Mouse (Mus musculus): ENCODE results near the gene Tmprss9.
"Not testable (repeated sequence)": the region's sequence is repeated elsewhere in the genome, so short reads cannot be mapped to it uniquely, and the experiment has no call there.

Gene Tmprss9

DNA sequence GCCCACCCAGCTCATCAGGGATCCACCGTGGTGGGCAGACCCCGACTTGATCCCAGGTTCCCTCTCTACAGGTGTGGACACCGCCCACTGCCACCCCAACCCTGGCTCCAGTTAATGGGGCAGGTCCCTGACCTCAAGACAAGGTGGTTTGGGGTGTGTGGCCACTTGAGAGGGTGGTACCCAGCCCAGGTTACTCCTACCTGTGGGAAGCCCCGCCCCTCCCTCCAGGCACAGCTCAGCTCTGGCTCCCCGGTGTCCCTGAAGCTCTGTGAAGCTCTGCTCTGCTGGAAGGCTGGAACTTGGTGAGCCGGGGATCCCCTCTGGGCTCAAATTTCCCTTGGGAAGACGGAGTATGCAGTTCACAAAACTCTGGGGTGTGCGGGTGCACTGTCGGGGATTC, at the start of gene Tmprss9:
Gene Tmprss9, plus strand, starts transcription at position 268 of the 400 bp plus-strand sequence.
- in situ Hi-C loops (cut with MboI, MseI) = no loop called here

DNA sequence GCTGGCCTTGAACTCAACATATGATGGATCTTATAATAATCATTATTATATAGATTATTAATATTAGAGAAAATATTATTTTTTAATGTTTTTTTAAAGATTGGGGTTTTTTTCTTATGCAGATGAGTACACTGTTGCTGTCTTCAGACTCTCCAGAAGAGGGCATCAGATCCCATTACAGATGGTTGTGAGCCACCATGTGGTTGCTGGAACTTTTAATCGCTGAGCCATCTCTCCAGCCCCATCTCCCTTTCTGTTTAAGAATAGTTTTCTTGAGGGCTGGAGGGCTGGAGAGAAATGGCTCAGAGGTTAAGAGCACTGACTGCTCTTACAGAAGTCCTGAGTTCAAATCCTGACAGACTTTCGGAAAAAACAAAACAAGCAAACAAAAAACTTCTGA, 49.7 kb upstream of the Tmprss9 start:
- in situ Hi-C loops (cut with MboI, MseI) = no loop called here

DNA sequence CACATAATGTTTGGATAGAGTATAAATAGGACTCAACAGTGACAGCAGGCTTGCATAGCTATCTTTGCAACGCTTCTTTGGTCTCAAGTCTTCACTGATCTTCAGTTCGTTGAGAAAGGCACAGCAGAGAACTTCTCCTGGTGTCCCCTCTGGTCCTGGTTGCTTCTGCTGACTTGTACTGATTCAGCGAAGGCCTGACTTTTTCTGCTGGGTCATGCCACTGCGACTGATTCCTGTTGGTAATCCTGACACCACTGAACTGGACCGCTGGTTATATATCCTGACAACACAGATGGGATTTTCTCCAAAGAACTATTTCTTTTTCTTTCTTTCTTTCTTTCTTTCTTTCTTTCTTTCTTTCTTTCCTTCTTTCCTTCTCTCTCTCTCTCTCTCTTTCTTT, 49.1 kb upstream of the Tmprss9 start:
- in situ Hi-C loops (cut with MboI, MseI) = no loop called here

DNA sequence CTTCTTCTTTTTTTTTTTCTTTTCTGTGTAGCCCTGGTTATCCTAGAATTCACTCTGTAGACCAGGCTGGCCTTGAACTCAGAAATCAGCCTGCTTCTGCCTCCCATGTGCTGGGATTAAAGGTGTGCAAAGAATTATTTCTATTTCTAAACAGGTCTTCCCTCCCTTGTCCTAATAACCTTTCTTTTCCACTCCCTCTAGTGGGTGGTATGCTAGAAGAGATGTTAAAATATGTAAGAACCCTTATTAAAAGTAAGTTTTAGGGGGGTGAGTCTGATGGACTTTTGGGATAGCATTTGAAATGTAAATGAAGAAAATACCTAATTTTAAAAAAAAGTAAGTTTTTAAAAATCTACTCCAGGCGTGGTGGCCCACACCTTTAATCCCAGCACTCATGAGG, 48.3 kb upstream of the Tmprss9 start:
- in situ Hi-C loops (cut with MboI, MseI) = no loop called here

DNA sequence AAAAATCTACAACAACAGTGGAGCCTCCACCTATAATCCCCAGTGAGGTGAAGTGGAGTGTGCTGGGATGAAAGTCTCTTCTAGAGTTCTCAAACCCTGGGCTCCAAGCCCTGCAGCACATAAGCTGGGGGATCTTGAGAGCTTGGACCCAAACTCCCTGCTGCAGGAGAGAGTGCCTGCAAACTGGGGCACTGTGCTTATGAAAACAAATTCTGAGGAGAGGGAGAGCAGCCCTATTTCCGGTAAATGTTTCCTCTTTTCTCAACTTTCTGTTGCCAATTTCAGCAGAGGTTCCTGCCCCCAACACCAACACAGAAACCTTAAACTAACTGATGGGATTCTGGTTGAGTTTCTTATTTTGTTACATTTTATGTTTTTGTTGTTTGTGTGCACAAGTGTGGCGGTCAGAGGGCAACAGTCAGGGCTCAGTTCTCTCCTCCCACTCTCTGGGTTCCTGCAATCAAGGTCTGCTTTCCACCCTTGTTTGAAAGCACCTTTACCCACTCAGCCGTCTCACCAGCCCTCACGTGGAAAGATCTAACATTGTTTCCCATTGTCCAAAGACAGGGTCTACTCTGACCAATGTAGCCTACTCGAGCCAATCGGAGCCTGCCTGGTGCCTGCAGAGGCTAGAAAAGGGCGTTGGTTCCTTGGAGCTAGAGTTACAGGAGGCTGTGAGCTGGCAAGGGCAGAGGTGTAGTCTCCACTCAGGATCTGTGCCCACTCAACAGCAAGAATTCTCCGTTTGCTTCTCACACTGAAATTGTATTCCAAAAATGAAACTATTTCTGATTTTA, 47.6 kb upstream of the Tmprss9 start:
- in situ Hi-C loops (cut with MboI, MseI) = no loop called here

DNA sequence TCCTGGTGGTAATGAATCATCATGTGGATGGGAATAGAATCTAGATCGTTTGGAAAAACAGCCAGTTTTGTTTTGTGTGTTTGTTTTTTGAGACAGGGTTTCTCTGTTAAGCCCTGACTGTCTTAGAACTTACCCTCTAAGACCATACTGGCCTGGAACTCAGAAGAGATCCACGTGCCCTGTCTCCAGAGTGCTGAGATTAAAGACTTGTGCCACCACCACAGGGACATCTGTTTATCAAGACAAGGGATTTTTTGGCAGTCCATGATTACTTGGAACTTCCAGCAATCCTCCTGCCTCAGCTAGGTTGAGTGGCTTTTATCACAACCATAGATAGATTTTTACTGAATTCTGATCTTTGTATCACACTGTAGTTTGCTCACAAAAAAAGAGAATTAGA, 46.8 kb upstream of the Tmprss9 start:
- in situ Hi-C loops (cut with MboI, MseI) = no loop called here

DNA sequence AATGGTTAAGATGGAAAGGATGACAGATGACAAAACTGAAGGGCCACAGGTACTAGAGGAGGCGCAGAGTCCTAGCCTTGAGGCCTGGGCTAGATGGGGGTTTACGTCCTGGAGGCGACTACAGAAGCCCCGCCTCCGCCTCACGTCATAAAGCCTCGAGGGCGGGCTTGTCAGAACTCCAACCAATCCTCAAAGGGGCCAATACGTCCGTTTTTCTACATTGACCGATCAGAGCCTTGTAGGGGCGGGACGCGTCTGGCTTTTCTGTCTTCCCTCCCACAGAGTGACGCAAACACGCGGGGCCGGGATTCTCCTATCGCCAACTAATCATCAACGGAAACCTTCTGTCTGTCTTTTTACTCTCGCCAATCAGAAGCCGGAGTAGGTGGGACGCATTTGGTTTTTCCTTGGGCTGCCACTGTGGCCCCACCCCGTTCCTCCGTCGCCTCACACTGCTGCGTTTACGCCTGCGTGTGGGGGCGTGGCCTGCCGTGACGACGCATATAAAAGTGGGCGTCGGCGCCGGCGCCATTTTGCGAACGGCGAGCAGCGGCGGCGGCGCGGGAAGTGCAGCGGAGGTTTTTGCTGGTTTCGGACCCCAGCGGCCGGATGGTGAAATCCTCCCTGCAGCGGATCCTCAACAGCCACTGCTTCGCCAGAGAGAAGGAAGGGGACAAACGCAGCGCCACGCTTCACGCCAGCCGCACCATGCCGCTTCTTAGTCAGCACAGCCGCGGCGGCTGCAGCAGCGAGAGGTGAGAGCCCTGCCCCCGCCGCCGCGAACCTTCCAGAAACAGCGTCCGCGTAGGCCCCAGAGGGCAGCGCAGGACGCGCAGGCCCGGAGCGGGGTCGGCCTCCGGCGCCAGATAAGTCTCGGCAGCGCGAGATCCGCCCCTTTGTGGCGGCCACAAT, 45.2 kb upstream of the Tmprss9 start, which contains the start of gene Oaz1:
Gene Oaz1, plus strand, starts transcription at position 506 of the 912 bp plus-strand sequence.
- in situ Hi-C loops (cut with MboI, MseI) = no loop called here

DNA sequence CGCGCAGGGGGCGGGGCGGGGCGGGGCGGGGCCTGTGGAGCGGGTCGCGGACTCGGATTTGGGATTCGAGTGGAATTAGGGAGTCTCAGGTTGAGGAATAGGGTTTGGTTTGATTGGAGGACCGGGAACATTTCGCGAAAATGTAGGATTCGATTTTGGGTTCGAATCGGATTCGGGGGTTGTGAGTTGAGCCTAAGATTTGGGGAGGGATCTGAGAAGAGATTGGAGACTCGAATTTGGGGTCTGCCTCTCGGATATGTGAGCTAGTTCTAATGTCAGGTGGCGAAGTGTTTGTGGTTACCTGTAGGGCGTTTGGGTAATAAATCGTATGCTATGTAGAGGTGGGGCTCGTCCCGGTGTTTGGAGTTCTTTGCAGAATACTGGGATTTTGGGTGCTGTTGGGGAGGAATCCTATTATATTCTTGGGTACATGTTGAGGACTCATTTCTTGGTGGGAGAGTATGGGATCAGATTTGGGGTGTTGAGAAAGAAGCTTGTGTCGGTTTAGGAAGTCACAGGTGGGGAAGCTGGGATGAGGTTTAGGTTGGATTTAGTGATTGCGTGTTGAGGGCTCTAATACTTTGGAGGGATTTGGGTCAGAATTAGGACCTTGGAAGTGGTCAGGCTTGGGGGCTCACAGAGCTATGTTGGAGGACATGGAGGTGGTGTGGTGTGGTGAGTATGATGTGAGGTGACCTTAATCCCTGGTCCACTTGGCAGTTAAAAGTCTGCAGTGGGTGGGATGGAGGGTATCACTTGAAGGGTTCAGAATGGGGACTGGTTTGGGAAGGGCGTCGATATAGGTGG, 44.4 kb upstream of the Tmprss9 start:
- in situ Hi-C loops (cut with MboI, MseI) = no loop called here

DNA sequence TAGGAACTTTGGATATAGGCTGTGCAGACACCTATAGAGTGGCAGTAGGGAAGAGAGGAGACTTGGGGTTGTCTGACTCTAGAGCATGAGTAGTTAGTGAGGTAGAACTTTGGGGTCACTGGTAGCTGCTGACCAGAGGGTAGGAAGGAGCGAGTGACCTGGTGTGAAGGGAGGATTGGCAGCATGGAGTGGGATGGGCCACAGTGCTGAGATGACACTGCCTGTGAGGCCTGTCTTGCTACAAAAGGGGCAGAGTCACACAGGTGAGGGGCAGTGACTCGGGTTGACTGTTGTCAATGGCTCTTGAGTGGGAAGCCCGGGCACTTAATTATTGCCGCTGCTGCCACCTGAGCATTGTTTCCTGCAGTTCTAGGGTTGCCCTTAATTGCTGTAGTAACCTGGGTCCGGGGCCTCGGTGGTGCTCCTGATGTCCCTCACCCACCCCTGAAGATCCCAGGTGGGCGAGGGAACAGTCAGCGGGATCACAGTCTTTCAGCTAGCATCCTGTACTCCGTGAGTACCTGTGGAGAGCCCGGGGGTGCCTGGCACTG, 43.7 kb upstream of the Tmprss9 start:
- in situ Hi-C loops (cut with MboI, MseI) = no loop called here

DNA sequence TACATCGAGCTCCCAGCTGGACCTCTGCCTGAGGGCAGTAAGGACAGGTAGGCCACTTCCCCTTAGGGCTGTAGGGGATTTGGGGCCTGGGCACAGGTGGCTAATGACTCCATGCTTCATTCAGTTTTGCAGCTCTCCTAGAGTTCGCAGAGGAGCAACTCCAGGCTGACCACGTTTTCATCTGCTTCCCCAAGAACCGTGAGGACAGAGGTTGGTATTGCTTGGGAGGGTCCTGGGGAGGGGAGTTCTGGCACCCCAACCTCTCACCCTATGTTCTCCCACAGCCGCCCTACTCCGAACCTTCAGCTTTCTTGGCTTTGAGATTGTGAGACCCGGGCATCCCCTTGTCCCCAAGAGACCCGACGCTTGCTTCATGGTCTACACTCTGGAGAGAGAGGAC, 43.1 kb upstream of the Tmprss9 start:
- in situ Hi-C loops (cut with MboI, MseI) = not testable (repeated sequence)

DNA sequence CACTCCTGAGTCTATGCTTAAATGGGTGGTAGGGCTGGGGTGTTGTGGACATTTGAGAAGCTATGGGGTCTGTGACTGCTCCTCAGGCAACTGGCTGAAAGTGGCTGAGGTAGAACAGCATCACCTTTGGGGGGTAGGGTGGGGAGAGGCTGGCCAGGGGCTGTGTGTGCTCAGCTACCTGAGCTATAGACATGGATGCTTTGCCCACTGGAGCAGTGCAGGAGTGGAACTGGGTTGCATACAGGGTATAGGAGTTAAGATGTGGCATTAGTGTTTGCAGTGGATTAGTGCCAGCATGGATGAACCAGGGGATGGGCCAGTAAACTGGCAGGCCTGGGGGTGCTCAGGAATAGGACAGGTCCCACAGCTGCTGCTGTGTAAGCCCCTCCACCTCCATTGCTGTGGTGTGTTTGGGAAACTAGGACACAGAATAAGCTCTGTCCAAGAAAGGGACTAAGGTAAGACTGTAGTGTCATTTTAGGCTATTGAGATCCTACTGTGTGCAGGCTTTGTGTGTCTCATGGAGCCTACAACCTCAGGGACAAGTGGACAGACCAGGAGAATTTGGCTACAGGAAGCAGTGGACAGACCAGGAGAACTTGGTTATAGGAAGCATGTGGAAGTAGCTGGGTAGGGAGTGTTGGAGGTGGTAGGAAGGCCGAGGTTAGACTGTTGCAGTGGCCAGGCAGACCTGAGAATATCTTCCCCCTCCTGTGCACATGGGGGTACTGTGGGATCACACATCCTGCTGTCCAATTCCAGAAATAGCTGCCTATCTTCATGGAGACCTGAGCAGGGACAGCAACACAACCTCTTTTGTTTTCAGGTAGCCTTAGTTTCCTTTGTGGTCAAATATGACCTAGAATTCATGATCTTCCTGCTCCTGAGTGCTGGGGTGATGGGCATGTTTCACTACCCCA, 42.0 kb upstream of the Tmprss9 start:
- in situ Hi-C loops (cut with MboI, MseI) = no loop called here

DNA sequence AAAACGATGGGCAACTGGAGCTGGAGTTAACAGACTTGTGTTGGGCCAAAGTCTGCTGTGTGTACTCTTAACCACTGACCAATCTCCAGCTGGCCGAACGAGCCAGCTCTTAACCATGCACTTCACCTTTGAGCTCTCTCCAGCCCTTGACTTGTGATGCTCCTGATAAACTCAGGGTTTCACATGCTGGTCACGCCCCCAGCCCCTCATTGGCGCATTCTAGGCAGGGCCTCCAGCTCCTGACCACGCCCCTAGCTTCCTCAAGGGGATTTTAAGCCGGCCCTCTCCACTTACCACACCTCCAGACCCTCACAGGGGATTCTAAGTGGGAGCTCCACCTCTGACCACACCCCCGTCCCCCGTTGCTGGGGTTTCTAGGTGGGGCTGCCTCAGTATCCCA, 40.5 kb upstream of the Tmprss9 start:
- in situ Hi-C loops (cut with MboI, MseI) = no loop called here

DNA sequence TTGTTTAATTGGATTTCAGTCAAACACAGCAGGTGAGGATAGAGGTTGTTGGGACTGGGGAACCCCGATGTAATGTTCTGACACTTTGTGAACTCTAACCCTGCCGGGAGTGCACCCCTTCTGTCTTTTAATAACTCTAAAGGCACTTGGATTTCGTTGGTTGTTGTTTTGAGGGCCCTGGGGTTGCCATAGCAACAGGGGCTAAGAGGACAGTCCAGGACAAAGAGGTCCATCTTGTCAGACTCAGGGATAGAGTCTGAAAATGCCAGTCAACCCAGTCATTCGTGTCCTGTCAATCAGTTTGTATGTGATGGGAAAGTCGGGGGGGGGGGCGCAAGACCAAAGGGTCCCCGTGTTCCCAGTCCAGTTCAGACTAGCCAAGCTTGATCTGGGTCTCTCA, 38.8 kb upstream of the Tmprss9 start:
- in situ Hi-C loops (cut with MboI, MseI) = no loop called here

DNA sequence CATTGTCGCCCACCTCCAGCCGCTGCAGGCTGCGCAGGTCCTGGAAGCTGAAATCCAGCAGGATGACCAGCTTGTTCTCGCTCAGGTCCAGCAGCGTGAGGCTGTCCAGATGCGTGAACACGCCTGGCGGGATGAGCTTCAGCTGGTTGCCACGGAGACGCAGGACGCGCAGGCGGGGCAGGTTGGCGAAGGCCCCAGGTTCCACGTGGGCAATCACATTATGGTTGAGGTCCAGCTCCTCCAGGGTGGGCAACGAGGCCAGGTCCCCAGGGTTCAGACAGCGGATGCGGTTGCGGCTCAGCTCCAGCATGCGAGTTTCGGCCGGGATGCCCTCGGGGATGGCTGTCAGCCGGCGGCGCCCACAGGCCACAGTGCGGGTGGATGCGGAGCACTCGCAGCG, 36.0 kb upstream of the Tmprss9 start:
- in situ Hi-C loops (cut with MboI, MseI) = loop anchor here in 1 of 2 experiments (5.0 kb wide), 1 partner anchor 42 kb away; no protein-coding TSS in a partner anchor

DNA sequence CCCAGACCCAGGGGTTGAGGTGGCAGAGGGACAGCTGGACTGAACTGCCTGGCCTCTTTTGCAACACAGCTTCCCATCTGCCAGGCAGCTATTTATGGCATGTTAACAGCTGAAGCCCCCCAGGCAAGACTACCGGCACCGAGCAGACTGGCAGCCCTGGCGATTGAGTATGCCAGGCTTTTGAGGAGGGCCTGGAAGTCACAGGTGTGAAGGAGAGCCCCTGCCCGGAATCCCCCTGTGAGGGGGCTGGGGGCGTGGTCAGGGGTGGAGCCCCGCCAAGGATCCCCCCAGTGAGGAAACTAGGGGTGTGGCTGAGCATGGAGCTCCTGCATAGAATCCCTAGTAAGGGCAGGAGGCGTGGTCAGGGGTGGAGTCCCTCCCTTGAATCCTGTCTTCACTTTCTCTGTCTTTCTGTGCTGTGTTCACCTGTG, 34.7 kb upstream of the Tmprss9 start:
- in situ Hi-C loops (cut with MboI, MseI) = loop anchor here in 1 of 2 experiments (5.0 kb wide), 1 partner anchor 40 kb away; no protein-coding TSS in a partner anchor

DNA sequence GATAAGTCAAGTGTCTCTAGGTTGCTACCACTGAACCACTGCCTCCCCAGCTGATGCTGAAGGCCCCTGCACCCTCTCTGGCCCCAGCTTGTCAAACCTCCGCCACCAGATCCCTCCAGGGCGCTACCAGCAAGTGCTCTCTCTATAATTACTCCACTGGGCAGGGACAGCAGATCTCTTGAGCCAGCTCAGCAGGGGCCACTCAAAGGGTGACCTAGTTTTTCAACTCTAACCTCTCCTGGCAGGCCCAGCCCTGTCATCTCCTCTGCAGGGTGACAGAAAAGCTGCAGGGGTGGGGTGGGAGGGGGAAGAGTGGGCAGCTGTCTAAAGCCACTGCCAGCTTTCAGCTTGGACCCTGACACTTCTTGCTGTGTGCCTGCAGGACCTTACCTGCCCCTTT, 33.8 kb upstream of the Tmprss9 start:
- in situ Hi-C loops (cut with MboI, MseI) = loop anchor here in 1 of 2 experiments (5.0 kb wide), 1 partner anchor 39 kb away; no protein-coding TSS in a partner anchor

DNA sequence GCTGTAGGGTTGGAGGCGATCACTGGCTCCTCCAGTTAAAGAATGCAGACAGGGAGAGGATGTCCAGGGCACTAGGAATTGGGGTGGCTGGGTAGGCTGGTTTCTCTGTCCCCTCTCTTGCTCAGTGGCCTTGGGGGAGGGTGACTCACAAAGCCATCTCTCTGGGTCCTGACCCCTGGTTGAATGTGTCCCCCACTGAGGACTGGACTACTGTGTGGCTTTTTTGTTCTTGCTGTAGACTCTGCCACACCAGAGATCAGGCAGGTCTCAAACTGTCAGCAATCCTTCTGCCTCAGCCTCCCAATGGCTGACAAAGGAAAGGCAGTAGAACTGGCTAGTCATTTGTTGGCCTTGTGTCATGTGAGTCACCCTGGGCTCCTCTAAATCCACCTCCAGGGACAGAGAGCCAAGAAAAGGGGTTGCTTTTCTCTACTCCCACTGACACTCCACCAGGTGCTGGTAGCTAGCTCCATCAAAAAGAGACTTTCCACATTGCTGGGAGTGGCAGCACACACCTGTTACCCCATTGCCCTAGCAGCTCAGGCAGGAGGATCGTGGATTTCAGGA, 33.2 kb upstream of the Tmprss9 start:
- in situ Hi-C loops (cut with MboI, MseI) = loop anchor here in 1 of 2 experiments (5.0 kb wide), 1 partner anchor 39 kb away; no protein-coding TSS in a partner anchor

DNA sequence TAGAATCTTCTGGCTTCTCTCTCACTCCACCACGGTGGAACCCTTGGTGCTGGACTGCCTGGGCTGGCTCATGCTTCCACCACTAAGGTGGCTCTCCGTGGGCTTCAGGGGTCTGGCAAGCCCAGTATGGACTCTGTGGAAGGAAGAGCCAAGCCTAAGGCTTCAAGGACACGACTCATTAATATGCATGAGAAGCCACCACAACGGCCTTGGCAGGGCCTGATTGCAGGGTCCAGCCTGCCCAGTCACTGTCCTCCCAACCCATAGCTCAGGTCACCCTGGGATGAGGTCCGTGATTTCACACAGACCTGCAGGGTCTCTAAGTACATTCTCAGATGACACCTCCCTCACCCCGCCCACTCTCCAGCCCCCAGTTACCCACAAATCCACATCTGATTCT, 31.8 kb upstream of the Tmprss9 start:
- in situ Hi-C loops (cut with MboI, MseI) = loop anchor here in 1 of 2 experiments (5.0 kb wide), 1 partner anchor 37 kb away; no protein-coding TSS in a partner anchor

DNA sequence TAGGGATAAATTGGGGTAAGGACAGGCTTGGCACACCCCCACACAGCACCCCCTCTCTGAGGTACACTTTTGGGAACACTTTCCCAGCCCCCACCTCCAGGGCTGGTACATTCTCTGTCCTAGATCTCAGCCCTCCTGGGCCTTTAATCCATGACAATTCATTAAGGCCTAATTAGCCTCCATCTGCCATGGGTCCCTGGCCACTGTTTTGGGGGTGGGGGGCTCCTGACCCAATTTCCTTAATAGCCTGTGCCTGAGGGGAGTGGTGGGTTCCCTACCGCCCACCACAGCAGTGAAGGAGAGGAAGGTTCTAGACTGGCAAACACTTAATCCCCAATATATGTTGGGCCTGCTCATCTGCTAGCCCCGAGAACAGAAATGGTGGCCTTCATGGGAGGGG, 30.0 kb upstream of the Tmprss9 start:
- in situ Hi-C loops (cut with MboI, MseI) = no loop called here

DNA sequence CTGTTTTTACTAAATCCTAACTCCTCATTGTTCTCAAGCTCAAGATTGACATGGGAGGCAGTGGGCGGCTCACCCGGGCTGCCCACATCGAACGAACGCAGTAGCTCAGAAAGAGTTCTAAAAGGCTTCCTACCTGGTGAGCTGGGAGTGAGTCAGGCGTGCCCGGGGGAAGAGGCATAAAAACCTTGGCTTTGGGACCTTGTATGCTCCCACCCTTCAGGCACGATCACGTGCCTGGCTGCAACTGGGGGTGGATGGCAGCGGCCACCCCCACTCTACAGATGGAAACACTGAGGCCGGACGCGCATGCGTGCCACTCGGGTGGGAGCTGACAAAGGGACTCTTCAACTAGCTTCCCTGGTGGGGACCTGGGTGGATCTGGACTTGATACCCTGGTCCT, 29.3 kb upstream of the Tmprss9 start:
- in situ Hi-C loops (cut with MboI, MseI) = no loop called here

All from T-helper 17 cell (primary cell).